Mouse (Mus musculus): Measurements from ENCODE around the gene Smim11. TPM values are rescaled to one million over a fixed set of nuclear protein-coding genes. Genes with fewer than 3 reads are reported as not detected.

Smim11 gene
- polyA plus RNA-seq, 1 experiment from 2014 or later: 143 TPM

DNA sequence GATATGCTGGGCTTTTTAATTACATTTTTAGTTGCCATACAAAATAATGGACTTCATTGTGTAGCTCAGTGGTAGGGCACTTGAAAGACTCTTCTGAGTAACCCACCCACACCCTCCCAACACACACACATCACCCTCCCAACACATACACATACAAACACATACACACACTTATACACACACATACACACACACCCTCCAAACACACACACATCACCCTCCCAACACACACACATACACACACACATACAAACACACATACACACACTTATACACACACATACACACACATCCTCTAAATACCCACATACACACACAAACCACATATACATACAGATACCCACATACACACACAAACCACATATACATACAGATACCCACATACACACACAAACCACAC lies 11.0 kb upstream of the Smim11 start:
- Histone ChIP-seq H3K9ac (replicated peaks; ENCODE audit: low read depth, low read length) (no peak overlapping the region), H3K27ac (ENCODE audit: low read length) (no peak overlapping the region), H3K9me3 (ENCODE audit: control insufficient read depth, low read depth, low read length) (no peaks in the 10 kb centered on the region), H3K4me2 (replicated peaks; ENCODE audit: low read depth, low read length) (no peak overlapping the region), H3K4me1 (ENCODE audit: control insufficient read depth, insufficient read depth, low read length) (no peaks in the 10 kb centered on the region), H3K27me3 (ENCODE audit: control insufficient read depth, insufficient read depth, low read length) (no peaks in the 10 kb centered on the region), H3K36me3 (ENCODE audit: control insufficient read depth, insufficient read depth, low read length) (no peaks in the 10 kb centered on the region), H3K4me3 (ENCODE audit: low read depth, low read length) (no peak overlapping the region)
- no peak for ATAC-seq (ENCODE audit: insufficient number of reproducible peaks, insufficient read depth, low FRiP score, low read depth)

DNA sequence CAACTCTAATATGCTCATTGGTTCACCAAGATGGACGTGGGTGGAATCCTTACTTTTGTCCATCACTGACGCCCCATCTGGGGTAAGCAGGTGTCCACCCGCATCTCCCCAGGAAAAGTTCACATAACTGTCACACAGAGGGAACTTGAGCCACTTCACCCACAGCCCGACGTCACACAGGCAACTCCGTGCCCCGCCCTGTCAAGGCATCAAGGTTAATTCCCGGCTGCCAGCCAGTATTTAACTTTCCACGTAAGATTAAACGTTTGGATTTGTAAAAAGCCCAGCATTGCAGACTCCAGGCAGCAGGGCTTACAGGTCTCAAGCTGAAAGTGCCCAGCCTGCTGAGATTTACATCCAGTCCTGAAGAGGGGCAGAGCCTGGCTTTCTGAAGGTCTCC lies 9.0 kb upstream of the Smim11 start, which contains the start of gene Kcne2:
Gene Kcne2, plus strand, starts transcription at position 289 of the 400 bp plus-strand sequence.
- no peak within 1 kb of the TSS for H3K4me3 ChIP-seq (ENCODE audit: low read depth, low read length)
- no peak for ATAC-seq (ENCODE audit: insufficient number of reproducible peaks, insufficient read depth, low FRiP score, low read depth)
- H3K9ac ChIP-seq (replicated peaks; ENCODE audit: low read depth, low read length): no peak within 1 kb of the TSS
- H3K36me3 ChIP-seq (ENCODE audit: control insufficient read depth, insufficient read depth, low read length): no peaks in the 10 kb centered on the region
- WGBS: 38% methylated on average over 10 of the region's 10 CpGs
- H3K27ac ChIP-seq (ENCODE audit: low read length): no peak within 1 kb of the TSS
- H3K9me3 ChIP-seq (ENCODE audit: control insufficient read depth, low read depth, low read length): no peaks in the 10 kb centered on the region
- H3K27me3 ChIP-seq (ENCODE audit: control insufficient read depth, insufficient read depth, low read length): no peaks in the 10 kb centered on the region
- no peaks in the 10 kb centered on the region for H3K4me1 ChIP-seq (ENCODE audit: control insufficient read depth, insufficient read depth, low read length)
- no peak within 1 kb of the TSS for H3K4me2 ChIP-seq (replicated peaks; ENCODE audit: low read depth, low read length)

DNA sequence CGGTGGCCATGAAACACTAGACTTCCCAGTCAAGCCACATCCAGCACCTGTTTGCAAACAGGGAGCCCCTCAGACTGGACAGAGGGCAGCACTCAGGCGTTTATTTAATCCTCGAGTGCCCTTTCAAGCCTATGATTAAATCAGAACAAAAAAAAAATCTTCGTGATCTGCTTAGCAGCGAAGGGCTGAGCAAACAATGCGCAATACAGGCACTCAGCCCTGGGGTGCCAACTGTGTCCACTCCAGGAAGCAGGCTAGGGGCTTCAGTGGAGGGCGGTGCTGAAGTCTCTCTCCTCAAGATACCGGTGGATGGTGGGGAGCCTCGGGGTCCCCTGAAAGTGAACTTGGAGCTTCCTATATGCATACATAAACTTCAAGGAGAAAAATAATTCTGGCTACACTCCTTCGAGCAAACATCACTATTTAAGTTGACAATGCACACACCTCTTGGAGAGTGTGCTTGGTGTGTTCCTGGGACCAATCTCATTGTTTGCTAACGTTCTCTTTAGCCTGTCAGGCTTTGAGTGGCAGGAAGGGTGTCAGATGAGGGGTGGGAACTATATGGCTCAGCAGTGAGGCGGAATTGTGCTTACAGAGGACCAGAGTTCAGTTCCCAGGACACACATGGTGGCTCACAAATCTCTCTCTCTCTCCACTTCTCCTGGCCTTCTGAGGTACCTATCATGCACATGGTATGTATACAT lies 6.7 kb upstream of the Smim11 start:
- H3K4me1 ChIP-seq (ENCODE audit: control insufficient read depth, insufficient read depth, low read length): no peaks in the 10 kb centered on the region
- peak; percentile 42; the same call in 1 of the 2 replicates for ATAC-seq (ENCODE audit: insufficient number of reproducible peaks, insufficient read depth, low FRiP score, low read depth)
- H3K9ac ChIP-seq (replicated peaks; ENCODE audit: low read depth, low read length): no peak overlapping the region
- no peaks in the 10 kb centered on the region for H3K36me3 ChIP-seq (ENCODE audit: control insufficient read depth, insufficient read depth, low read length)
- H3K27me3 ChIP-seq (ENCODE audit: control insufficient read depth, insufficient read depth, low read length): no peaks in the 10 kb centered on the region
- H3K27ac ChIP-seq (ENCODE audit: low read length): no peak overlapping the region
- H3K4me2 ChIP-seq (replicated peaks; ENCODE audit: low read depth, low read length): no peak overlapping the region
- WGBS: 43% methylated on average over 12 of the region's 12 CpGs
- H3K9me3 ChIP-seq (ENCODE audit: control insufficient read depth, low read depth, low read length): no peaks in the 10 kb centered on the region
- H3K4me3 ChIP-seq (ENCODE audit: low read depth, low read length): no peak overlapping the region

DNA sequence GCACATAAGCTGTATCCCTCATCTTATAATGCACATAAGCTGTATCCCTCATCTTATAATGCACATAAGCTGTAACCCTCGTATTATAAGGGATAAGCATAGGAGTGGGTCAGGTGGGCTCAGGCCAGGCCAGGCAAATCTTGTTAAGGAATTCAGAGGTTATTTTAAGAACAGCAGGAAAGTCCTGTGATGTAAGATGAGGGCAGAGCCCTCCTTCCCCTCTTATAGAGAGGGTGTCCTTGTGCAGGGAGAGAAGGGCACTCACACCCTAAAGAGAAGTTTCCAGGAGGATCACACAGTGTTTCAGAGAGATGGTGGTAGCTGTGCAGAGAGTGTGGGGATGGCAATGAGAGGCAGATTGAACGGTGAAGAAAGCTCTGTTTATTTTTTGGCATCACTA lies 5.8 kb upstream of the Smim11 start:
- Histone ChIP-seq H3K4me1 (ENCODE audit: control insufficient read depth, insufficient read depth, low read length) (no peaks in the 10 kb centered on the region), H3K27ac (ENCODE audit: low read length) (no peak overlapping the region), H3K4me2 (replicated peaks; ENCODE audit: low read depth, low read length) (no peak overlapping the region), H3K4me3 (ENCODE audit: low read depth, low read length) (no peak overlapping the region), H3K36me3 (ENCODE audit: control insufficient read depth, insufficient read depth, low read length) (no peaks in the 10 kb centered on the region), H3K9me3 (ENCODE audit: control insufficient read depth, low read depth, low read length) (no peaks in the 10 kb centered on the region), H3K27me3 (ENCODE audit: control insufficient read depth, insufficient read depth, low read length) (no peaks in the 10 kb centered on the region), H3K9ac (replicated peaks; ENCODE audit: low read depth, low read length) (no peak overlapping the region)
- no peak for ATAC-seq (ENCODE audit: insufficient number of reproducible peaks, insufficient read depth, low FRiP score, low read depth)
- WGBS: 54% methylated on average over 2 of the region's 2 CpGs

DNA sequence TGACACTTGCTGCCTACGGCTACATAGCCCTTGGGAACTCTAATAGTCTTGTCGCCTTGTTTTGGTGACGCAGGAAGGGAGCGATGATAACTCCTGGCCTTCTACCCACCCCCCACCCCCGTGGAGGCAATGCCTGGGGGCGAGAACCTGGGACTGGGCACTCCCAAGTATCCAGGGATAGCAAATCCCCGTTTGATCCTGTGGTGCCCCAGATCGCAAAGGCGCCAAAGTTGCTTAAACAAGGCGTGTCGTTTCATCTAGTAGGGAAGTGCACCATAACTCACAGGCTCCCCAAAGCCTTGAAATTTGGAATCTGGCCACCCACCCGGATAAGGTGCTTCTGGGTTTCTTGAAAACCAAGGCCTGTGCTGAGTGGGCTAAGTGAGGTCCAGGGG lies 323 bp downstream of the Smim11 start:
- peak overlapping the region; percentile 68 for H3K4me3 ChIP-seq (ENCODE audit: low read depth, low read length)
- H3K27ac ChIP-seq (ENCODE audit: low read length): peak overlapping the region; percentile 16; the same call in 1 of the 2 replicates
- peaks cover 7% of the 10 kb centered on the region; the same call in 1 of the 2 replicates for H3K36me3 ChIP-seq (ENCODE audit: control insufficient read depth, insufficient read depth, low read length)
- H3K9ac ChIP-seq (replicated peaks; ENCODE audit: low read depth, low read length): peak overlapping the region; percentile 73
- H3K4me1 ChIP-seq (ENCODE audit: control insufficient read depth, insufficient read depth, low read length): peaks cover 11% of the 10 kb centered on the region
- H3K9me3 ChIP-seq (ENCODE audit: control insufficient read depth, low read depth, low read length): no peaks in the 10 kb centered on the region
- ATAC-seq (ENCODE audit: insufficient number of reproducible peaks, insufficient read depth, low FRiP score, low read depth): peak; percentile 39
- 2% methylated on average over 12 of the region's 12 CpGs for WGBS
- H3K27me3 ChIP-seq (ENCODE audit: control insufficient read depth, insufficient read depth, low read length): no peaks in the 10 kb centered on the region
- H3K4me2 ChIP-seq (replicated peaks; ENCODE audit: low read depth, low read length): peak overlapping the region; percentile 78

DNA sequence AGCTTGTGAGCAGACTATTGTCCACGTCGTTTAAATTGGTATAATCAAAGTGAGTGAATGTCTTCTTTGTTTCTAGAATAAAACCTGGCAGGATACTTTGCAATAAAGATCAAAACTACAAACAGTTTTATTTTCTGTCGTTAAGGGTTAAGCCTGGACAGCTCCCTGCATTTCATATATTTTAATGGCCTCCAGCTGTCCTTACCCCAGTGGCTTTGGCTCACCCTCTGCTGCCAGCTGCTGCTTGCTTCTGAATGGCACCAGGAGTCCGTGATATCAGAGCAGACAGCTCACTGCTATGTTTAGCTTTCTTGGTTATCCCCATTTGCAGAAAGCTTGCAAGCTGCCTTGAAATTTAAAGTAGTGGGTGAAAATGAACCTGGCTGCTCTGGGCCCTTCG lies 903 bp downstream of the Smim11 start:
- Histone ChIP-seq H3K27me3 (ENCODE audit: control insufficient read depth, insufficient read depth, low read length) (no peaks in the 10 kb centered on the region), H3K27ac (ENCODE audit: low read length) (no peak overlapping the region)
- WGBS: 26% methylated on average over 5 of the region's 5 CpGs

DNA sequence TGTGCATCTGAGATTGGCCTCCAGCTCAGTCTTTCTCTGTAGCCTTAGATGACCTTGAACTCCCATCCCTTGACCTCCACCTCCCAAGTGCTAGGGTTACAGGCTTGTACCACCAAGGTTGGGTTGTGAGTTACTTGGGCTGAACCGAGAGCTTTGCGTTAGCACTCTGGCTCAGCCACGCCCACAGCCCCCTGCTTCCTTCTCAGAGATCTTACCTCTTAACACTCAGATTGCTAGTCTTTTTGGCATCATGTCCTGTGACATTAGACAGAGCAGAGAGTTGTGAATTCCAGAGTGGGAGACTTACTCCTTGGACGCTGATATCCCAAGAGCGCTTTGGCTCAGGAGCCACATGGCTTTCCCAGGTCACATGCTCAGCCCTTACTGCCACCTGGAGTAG lies 1.4 kb downstream of the Smim11 start:
- no peak for ATAC-seq (ENCODE audit: insufficient number of reproducible peaks, insufficient read depth, low FRiP score, low read depth)
- Histone ChIP-seq H3K27me3 (ENCODE audit: control insufficient read depth, insufficient read depth, low read length) (no peaks in the 10 kb centered on the region), H3K27ac (ENCODE audit: low read length) (no peak overlapping the region), H3K36me3 (ENCODE audit: control insufficient read depth, insufficient read depth, low read length) (peaks cover 15% of the 10 kb centered on the region), H3K4me1 (ENCODE audit: control insufficient read depth, insufficient read depth, low read length) (peaks cover 11% of the 10 kb centered on the region), H3K4me2 (replicated peaks; ENCODE audit: low read depth, low read length) (peak overlapping the region; percentile 78), H3K9ac (replicated peaks; ENCODE audit: low read depth, low read length) (peak overlapping the region; percentile 73; the same call in 1 of the 2 replicates), H3K9me3 (ENCODE audit: control insufficient read depth, low read depth, low read length) (no peaks in the 10 kb centered on the region), H3K4me3 (ENCODE audit: low read depth, low read length) (no peak overlapping the region)
- 52% methylated on average over 5 of the region's 5 CpGs for WGBS

More for the DNA sequence above, 903 bp downstream of the Smim11 start:
- H3K4me3 ChIP-seq (ENCODE audit: low read depth, low read length): peak overlapping the region; percentile 68
- no peaks in the 10 kb centered on the region for H3K9me3 ChIP-seq (ENCODE audit: control insufficient read depth, low read depth, low read length)
- H3K4me1 ChIP-seq (ENCODE audit: control insufficient read depth, insufficient read depth, low read length): peaks cover 11% of the 10 kb centered on the region
- no peak for ATAC-seq (ENCODE audit: insufficient number of reproducible peaks, insufficient read depth, low FRiP score, low read depth)
- H3K36me3 ChIP-seq (ENCODE audit: control insufficient read depth, insufficient read depth, low read length): peaks cover 11% of the 10 kb centered on the region
- peak overlapping the region; percentile 73; the same call in 1 of the 2 replicates for H3K9ac ChIP-seq (replicated peaks; ENCODE audit: low read depth, low read length)
- H3K4me2 ChIP-seq (replicated peaks; ENCODE audit: low read depth, low read length): peak overlapping the region; percentile 78

DNA sequence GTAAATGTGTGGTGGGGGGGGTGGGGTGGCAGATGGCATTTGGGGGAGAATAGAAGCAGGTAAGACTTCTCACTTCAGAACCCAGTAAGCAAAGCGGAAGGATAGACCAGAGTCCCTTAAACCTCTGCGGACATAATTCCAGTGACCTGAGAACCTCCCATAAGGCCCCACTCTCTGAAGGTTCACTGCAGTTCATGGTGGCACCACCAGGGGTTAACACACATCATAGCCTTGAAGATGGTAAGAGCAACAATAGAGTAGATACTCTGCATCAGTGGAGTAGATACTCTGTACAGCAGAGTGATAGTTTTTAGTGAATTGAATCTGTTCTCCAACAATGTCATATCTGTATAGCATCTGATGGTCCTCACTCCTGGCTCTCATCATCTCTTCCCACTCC lies 4.4 kb downstream of the Smim11 start:
- Histone ChIP-seq H3K4me1 (ENCODE audit: control insufficient read depth, insufficient read depth, low read length) (peaks cover 11% of the 10 kb centered on the region), H3K27me3 (ENCODE audit: control insufficient read depth, insufficient read depth, low read length) (no peaks in the 10 kb centered on the region), H3K4me2 (replicated peaks; ENCODE audit: low read depth, low read length) (no peak overlapping the region), H3K9ac (replicated peaks; ENCODE audit: low read depth, low read length) (no peak overlapping the region), H3K4me3 (ENCODE audit: low read depth, low read length) (no peak overlapping the region), H3K9me3 (ENCODE audit: control insufficient read depth, low read depth, low read length) (no peaks in the 10 kb centered on the region), H3K36me3 (ENCODE audit: control insufficient read depth, insufficient read depth, low read length) (peaks cover 20% of the 10 kb centered on the region), H3K27ac (ENCODE audit: low read length) (no peak overlapping the region)
- WGBS: 93% methylated on average over 2 of the region's 2 CpGs
- no peak for ATAC-seq (ENCODE audit: insufficient number of reproducible peaks, insufficient read depth, low FRiP score, low read depth)

DNA sequence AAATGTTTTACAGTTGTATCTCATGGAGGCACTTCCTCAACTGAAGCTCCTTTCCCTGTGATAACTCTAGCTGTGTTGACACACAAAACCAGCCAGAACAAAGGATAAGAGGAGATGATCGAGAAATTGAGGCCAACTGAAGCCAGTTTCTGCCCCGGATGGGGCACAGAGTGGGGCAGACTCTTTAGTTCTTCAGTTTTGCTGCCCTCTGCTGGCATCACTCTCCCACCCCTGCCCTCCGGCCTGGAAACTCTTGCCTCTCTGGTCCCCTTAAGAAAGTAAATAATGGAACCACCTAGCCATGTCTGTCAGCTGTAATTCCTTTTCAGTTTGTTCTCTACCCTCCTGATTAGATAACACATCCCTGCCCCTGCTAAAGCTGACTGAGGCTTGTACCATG lies 6.9 kb downstream of the Smim11 start:
- Histone ChIP-seq H3K36me3 (ENCODE audit: control insufficient read depth, insufficient read depth, low read length) (peaks cover 25% of the 10 kb centered on the region), H3K27ac (ENCODE audit: low read length) (no peak overlapping the region), H3K4me2 (replicated peaks; ENCODE audit: low read depth, low read length) (no peak overlapping the region), H3K4me3 (ENCODE audit: low read depth, low read length) (no peak overlapping the region), H3K9ac (replicated peaks; ENCODE audit: low read depth, low read length) (no peak overlapping the region), H3K27me3 (ENCODE audit: control insufficient read depth, insufficient read depth, low read length) (no peaks in the 10 kb centered on the region), H3K4me1 (ENCODE audit: control insufficient read depth, insufficient read depth, low read length) (no peaks in the 10 kb centered on the region), H3K9me3 (ENCODE audit: control insufficient read depth, low read depth, low read length) (no peaks in the 10 kb centered on the region)
- WGBS: 78% methylated on average over 3 of the region's 3 CpGs
- no peak for ATAC-seq (ENCODE audit: insufficient number of reproducible peaks, insufficient read depth, low FRiP score, low read depth)

Measured in stomach, embryonic 14.5 days (tissue).